Mouse (Mus musculus) left cerebral cortex, postnatal 4 days (tissue): ENCODE measurements at regions not wholly inside any gene's neighbourhood (a gene's known extent, or its start where the extent isn't known, plus 50 kb on each side); places are given as distances from the start of the nearest gene placed in this dataset.

Experiments
- DNase-seq: peaks from one replicate; pipeline ENCODE4 v3.0.0-alpha.2; 2022
- intact Hi-C: fragments of 180-260 bp; cut with DNase I; formaldehyde crosslinking; loops from one replicate; pipeline ENCODE4 v1.15.1; 2025

DNA sequence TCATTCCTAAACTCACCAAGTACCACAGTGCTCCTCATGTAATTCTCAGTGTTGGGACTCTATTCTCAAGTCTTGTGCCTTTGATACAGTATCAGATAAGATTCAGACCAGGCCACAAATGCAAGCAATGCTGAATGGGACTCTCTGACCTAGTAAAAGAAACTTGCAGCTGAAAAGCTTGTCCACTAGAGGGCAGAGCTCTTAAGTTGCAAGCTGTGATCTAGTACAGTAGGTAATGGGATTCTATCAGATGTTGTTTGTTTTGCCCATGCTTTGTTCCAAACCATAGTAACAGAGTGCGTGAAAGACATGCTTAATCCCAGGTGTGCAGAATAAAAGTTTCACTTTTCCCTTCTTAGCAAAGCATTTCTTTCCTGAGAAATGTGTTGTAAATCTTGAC is 383.2 kb upstream of the Chrm2 start:
- intact Hi-C loops = loop anchor here (10.0 kb wide), 1 partner anchor 380 kb away; the partner anchor contains the start of gene Chrm2
- peak; percentile 18 for DNase-seq

GRCm38 (mm10) chr6:36002090-36002489 is 385.8 kb upstream of the Chrm2 start:
- no peak for DNase-seq
- intact Hi-C loops = loop anchor here (10.0 kb wide), 1 partner anchor 383 kb away; the partner anchor contains the start of gene Chrm2

- intact Hi-C loops = no loop called here
Measured at GRCm38 (mm10) chr6:35988891-35989290, 399.0 kb upstream of the Chrm2 start.

DNA sequence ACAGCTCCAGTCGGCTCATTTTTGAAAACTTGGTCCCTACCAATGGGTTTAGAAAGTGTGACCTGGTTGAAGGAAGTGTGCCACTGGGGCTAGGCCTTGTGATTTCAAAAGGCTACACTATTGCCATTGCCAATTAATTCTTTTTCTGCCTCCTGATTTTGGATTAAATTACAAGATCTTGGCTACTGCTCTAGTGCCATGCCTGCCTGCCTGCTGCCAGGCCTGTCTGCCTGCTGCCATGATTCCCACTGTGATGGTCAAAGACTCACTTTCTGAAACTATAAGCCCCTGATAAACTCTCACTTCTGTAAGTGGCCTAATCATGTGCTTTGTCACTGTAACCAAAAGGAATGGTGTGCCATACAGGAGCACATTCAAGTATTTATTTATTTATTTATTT is 400.4 kb upstream of the Mtpn start:
- DNase-seq = peak; percentile 18
- intact Hi-C loops = no loop called here

More at GRCm38 (mm10) chr6:35988891-35989290, 399.0 kb upstream of the Chrm2 start:
- DNase-seq = peak; percentile 89

DNA sequence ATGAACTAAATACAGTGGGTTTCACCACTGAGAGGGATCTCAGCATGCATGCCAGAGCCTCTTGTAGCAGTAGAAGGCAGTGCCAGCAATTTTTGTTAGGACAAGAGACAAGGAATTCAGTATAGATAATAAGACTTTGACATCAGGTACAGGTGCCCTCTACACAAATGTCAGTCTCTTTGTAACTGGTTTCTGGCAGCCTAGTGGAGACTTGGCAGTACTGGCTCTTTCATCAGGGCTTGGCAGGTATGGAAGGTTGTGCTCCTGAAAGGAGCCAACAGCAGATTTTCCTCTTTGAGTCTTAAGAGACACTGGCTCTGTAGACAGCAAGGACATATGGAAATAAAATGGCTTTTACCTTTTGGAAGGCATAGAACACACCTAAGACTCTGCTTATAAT is 384.5 kb upstream of the Mtpn start:
- intact Hi-C loops = no loop called here
- DNase-seq = no peak

GRCm38 (mm10) chr6:35897990-35898389 is 358.3 kb upstream of the Mtpn start:
- intact Hi-C loops = no loop called here
- DNase-seq = no peak

DNA sequence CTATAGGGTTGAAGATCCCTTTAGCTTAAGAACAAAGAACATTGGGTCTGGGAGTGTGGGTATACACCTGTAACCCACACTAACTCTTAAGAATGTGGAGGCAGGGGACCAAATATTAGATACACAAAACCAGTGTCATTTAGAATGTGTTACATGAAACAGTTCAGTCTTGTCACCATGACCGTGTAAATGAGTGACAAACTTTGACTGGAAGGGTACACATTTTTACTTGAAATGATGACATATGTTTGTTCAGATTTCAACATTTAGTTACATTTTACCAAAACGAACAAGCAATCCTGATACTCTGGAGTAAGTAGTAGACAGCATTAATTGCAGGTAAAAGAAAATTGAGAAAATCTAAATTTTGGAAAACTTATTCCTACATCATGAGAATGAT is 356.0 kb upstream of the Mtpn start:
- DNase-seq = no peak
- intact Hi-C loops = no loop called here

DNA sequence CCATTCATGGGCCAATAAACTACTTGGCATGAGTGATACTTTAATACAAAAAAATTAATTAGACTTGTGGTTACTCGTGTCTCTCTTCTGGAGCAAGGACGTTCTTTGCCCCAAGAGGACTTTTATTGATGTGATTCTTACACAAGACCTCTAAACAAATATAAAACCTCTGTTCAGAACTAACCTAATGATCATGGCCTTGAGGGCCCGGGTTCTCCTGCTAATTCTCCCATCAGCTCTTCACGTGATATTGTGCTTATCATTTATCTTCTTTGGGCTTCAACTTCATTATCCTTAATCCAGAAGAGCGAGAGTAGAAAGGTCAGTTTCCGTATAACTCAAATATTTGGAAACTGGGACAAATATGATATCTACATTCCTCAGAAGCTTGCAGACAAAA is 335.0 kb upstream of the Mtpn start:
- intact Hi-C loops = no loop called here
- DNase-seq = no peak

DNA sequence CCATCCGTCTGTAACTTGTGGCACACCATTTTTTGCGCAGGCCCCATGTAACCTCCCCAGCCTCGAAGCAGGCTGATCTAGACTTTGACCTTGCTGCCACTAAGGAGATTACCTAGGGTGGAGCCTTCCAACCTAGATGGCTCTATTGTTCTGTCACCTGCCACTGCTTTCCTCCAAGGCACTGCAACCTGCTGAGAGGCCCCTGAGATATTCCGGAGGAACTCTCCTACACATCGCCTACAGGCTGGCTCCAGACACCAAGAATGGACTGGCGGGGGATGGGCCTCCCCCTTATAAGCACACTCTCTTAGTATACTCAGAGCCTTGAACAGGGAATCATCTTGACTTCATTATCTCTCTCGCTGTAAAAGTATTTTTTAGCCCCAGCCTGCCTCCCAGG is 331.7 kb upstream of the Mtpn start:
- intact Hi-C loops = no loop called here
- no peak for DNase-seq

DNA sequence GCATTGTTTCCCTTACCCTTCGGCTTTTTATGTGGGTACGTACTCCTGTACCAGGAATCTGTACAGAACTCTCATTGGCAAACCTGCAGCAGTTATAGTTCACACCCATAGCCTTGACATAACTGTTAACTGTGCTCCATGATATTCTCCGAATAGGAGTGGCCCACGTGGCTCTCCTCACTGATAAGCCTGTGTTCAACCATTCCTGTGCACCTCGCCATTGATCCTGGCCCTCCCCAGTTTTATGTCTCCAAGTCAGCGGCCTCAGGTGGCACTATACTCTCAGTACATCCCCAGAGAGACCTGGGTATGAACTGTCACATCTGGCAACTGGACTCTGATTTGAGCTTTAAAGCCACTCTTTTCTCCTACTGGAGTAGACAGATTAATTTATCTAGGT is 324.5 kb upstream of the Mtpn start:
- DNase-seq = no peak
- intact Hi-C loops = no loop called here

DNA sequence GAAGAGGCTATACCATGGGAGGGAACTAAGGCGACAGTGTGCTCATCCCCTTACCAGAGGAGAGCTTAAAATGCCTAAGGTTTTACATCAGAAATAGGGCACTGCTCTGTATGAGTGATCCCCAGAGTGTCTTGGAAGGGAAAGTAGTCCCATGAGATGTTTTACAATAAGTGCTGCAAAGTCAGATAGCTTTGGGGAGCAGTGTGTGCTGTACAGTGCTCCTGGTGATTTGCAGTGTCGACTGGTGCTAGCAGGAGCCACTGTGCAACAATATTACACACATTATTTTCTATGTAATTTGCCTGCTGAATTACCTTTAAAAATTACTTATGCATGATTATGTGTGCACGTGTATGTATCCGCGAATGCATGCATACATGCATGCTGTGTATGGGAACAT is 314.3 kb upstream of the Mtpn start:
- intact Hi-C loops = no loop called here
- no peak for DNase-seq

GRCm38 (mm10) chr6:35816657-35817056 is 277.0 kb upstream of the Mtpn start:
- DNase-seq = no peak

DNA sequence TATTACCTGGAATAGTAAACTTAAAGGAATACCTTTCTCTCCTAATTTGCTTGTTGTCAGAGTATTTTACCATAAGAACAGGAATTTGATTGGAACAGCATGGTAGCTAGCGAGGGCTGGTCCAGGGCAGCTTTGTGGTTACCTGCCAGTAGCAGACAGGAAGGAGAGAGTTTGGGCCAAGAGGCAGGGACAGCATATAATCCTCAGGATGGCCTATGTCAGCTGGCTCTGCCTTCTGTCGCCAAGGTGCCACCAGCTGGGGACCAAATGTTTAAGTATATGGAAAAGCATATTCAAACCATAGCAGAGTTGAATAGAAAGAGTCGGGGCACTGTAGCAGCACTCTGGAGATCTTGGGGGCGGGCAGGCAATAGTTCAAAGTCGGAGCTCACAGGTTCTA is 274.8 kb upstream of the Mtpn start:
- intact Hi-C loops = no loop called here
- no peak for DNase-seq

More at GRCm38 (mm10) chr6:35816657-35817056, 277.0 kb upstream of the Mtpn start:
- intact Hi-C loops = no loop called here

DNA sequence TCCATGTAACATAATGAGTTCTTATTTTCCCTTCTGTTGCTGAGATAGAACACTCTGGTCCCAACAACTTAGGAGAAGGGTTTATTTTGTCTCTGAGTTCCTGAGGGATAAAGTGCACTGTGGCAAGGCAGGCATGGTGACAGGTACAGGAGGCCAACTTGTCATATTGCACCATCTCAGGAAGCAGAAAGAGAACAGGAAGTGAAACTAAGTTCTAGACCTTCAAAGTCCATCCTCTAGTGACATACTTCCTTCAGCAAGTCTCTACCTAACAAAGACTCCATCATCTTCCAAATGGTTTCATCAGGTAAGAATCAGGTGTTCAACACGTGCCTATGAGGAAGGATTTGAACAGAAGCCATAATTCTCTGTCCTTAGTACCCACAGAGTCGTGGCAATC is 266.1 kb upstream of the Mtpn start:
- no peak for DNase-seq
- intact Hi-C loops = no loop called here

GRCm38 (mm10) chr6:35804041-35804440 is 264.4 kb upstream of the Mtpn start:
- intact Hi-C loops = no loop called here
- DNase-seq = no peak

DNA sequence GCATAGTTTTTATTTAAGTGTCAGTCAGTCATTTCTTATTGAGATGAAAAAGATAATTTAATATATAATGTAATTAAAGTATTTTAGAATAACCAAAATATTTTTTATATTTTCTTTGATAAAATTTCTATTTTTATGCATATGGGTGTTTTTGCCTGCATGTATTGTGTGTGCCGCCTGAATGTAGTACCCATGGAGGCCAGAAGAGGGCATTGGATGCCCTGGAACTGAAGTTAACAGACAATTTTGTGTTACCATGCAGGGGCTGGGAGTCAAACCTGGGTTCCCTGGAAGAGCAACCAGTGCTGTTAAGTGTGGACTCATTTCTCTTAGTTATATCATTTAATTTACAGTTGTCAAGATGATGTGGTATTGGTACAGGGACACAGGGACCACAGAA is 240.0 kb upstream of the Mtpn start:
- intact Hi-C loops = no loop called here
- DNase-seq = no peak

DNA sequence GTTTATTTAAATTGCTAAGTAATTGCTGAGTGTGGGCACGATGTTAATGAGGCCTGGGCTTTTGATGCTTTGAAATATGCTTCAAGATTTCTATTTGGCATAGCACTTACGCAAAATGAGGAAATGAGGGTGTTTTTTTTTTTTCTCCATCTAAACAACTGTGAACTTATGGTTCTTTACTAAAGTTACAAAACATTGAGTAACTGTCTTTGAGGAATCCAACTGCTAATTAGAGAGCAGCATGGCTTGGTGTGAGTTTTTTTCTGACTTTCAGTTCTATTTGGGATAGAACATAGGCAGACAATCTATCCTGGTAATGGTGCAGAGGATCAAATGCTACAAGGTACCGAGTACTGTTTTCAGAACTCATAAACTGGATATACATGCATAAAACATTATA is 231.2 kb upstream of the Mtpn start:
- intact Hi-C loops = no loop called here

DNA sequence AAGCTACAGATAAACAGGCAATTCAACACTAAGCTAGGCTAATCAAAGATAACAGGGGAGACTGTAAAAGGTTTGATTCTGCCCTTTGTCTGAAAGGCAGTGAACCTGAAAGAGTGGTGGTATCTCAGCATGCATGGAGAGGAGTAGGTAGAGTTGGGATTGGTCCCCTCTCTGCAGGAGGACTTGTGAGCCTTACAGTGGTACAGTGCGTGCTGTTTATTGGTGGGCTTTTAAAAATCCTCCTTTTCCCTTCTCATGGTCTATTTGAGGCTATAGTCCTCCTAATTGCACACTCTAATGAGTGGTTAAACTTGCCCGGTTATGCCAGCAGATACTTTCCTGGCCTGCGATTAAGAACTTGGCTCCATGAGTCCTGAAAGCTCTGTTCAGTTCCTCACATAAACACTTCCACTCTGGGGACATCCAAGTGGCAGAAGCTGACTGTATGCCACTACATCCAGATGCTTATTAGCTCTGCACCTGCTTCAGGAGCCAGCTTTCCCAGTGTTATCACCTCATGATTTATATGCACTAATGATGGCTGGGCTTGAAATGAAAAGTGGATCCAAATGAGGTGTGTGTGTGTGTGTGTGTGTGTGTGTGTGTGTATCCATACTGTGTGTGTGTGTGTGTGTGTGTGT is 220.0 kb upstream of the Mtpn start:
- DNase-seq = no peak
- intact Hi-C loops = no loop called here

More for the DNA sequence above, 231.2 kb upstream of the Mtpn start:
- no peak for DNase-seq

DNA sequence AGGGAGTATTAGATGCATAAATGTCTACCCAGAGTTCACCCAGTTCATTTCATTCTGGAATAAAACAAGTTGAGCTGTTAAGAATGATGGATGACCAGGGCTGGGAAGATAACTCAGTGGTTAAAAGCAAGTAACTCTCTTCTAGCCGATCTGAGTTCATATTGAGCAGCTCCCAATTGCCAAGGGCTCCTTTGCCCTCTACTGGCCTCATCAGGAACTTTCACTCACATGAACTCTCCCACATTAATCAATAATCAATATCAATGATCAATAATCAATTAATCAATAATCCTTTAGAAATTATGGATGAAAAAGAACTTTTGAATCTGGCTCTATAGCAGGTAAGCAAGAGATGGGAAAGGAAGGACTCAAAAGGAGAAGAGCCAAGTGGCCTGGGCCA is 206.3 kb upstream of the Mtpn start:
- intact Hi-C loops = no loop called here
- no peak for DNase-seq

DNA sequence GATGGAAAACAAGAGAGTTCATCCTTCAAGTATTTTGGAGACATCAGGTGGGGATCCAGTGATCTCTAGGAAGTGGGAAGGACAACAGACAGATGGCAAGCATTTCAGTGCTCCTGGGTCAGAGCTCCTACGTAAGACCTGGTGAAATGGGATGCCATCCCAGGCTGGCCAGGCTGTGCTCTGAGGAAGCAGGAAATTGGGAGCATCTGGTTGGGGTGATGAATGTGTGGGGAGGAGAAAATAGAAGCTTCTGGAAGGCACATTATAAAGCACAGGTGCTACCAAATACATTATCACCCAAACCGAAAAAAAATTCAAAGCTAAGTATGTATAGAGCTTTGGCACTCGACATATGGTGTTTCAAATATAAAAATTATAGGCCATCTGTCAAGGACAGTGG is 165.9 kb upstream of the Mtpn start:
- intact Hi-C loops = no loop called here
- no peak for DNase-seq

GRCm38 (mm10) chr6:35667062-35667461 is 127.4 kb upstream of the Mtpn start:
- intact Hi-C loops = no loop called here
- no peak for DNase-seq

GRCm38 (mm10) chr6:35651401-35651800 is 111.7 kb upstream of the Mtpn start:
- no peak for DNase-seq
- intact Hi-C loops = no loop called here

- intact Hi-C loops = no loop called here
- DNase-seq = no peak
Measured at GRCm38 (mm10) chr6:35645210-35645609, 105.5 kb upstream of the Mtpn start.
